Mouse (Mus musculus) adrenal gland (tissue): ENCODE data around the gene Lipn.

Source experiments
- microRNA-seq, 2 experiments: library from miRNA; unstranded; fragments of <30 nt; microRNA quantifications; one replicate each; pipeline ENCODE4; 2019

Lipn gene

Small RNA genes lying within 50 kb of the gene (microRNA-seq; reads per million reads assigned to microRNA genes)
- 0 reads per million in 2 experiments for gene Gm23334
